Mouse (Mus musculus) hindbrain, embryonic 14.5 days (tissue): ENCODE results near the gene Dnmt1. TPM values are rescaled to one million over a fixed set of nuclear protein-coding genes. Genes with fewer than 3 reads are reported as not detected.

Experiments
- ATAC-seq: fragments of 200-750 bp; cut with Nextera tagmentation; 2 replicates; pipeline ENCODE4 v1.8.0; 2017; ENCODE audit warnings: moderate number of reproducible peaks, mild to moderate bottlenecking, moderate TSS enrichment, moderate library complexity; ENCODE audit not compliant: low FRiP score
- DNase-seq: peaks from one replicate; pipeline ENCODE4 v3.0.0-alpha.2; 2015; ENCODE audit warnings: low spot score
- H3K27ac ChIP-seq: fragments of 300-500 bp; sonication (generic); 2 replicates; pipeline ENCODE4 v1.5.1; 2014; ENCODE audit warnings: mild to moderate bottlenecking, moderate library complexity
- H3K27me3 ChIP-seq: fragments of 300-500 bp; sonication (generic); 2 replicates; pipeline ENCODE4 v1.6.1; 2014; ENCODE audit warnings: mild to moderate bottlenecking, low read length, mixed read lengths; ENCODE audit not compliant: control insufficient read depth, insufficient read depth
- H3K36me3 ChIP-seq: fragments of 300-500 bp; sonication (generic); replicated peaks from 2 replicates; pipeline ENCODE4 v1.6.1; 2014; ENCODE audit not compliant: control insufficient read depth, insufficient read depth
- H3K4me1 ChIP-seq: fragments of 300-500 bp; sonication (generic); replicated peaks from 2 replicates; pipeline ENCODE4 v1.6.1; 2014; ENCODE audit warnings: antibody characterized with exemption, low read length, mixed read lengths; ENCODE audit not compliant: control insufficient read depth, insufficient read depth
- H3K4me2 ChIP-seq: fragments of 300-500 bp; sonication (generic); replicated peaks from 2 replicates; pipeline ENCODE4 v1.6.1; 2014; ENCODE audit warnings: mild to moderate bottlenecking, moderate library complexity
- H3K4me3 ChIP-seq: fragments of 300-500 bp; sonication (generic); replicated peaks from 2 replicates; pipeline ENCODE4 v1.5.1; 2014; ENCODE audit warnings: mild to moderate bottlenecking, low read length
- H3K9ac ChIP-seq: fragments of 300-500 bp; sonication (generic); 2 replicates; pipeline ENCODE4 v1.6.1; 2014
- H3K9me3 ChIP-seq: fragments of 300-500 bp; sonication (generic); 2 replicates; pipeline ENCODE4 v1.6.1; 2016; ENCODE audit warnings: low read length; ENCODE audit not compliant: control insufficient read depth
- WGBS: fragments of 180-500 bp; shearing (Covaris S2); extraction: QIAGEN DNeasy Blood & Tissue Kit; methylation state at CpG from one replicate; pipeline ENCODE4 v1.1.7; 2014; 5-methylcytosine and 5-hydroxymethylcytosine counted together
- polyA plus RNA-seq: library from polyadenylated mRNA; unstranded; fragments of >200 nt; fragmentation: Nextera tagmentation; extraction: Ambion mirVana; gene quantifications from 2 replicates; pipeline ENCODE4 v1.2.1, GENCODE M21; 2014

Gene Dnmt1
- polyA plus RNA-seq, 1 experiment from 2014 or later, result 37.8 TPM

DNA sequence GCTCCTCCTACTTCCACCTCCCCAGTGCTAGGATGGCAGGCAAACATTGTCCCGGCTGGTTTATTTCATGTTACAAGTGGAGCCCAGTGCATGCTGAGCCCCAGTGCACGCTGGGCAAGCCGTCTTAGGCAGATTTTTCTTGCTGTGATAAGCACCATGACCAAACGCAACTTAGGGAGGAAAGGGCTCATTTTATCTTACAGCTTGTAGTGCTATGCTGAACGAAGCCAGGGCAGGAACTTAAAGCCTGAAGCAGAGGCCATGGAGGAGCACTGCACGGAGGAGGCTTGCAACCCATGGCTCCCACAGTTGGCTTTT lies 57.6 kb downstream of the Dnmt1 start:
- Histone ChIP-seq H3K4me2 (no peak overlapping the region), H3K9ac (no peak overlapping the region), H3K36me3 (peaks cover 26% of the 10 kb centered on the region), H3K9me3 (no peaks in the 10 kb centered on the region), H3K27me3 (no peaks in the 10 kb centered on the region), H3K4me1 (peaks cover 7% of the 10 kb centered on the region), H3K4me3 (no peak overlapping the region), H3K27ac (no peak overlapping the region)
- DNase-seq (no peak), ATAC-seq (no peak)
- 42% methylated on average over 6 of the region's 6 CpGs for WGBS

DNA sequence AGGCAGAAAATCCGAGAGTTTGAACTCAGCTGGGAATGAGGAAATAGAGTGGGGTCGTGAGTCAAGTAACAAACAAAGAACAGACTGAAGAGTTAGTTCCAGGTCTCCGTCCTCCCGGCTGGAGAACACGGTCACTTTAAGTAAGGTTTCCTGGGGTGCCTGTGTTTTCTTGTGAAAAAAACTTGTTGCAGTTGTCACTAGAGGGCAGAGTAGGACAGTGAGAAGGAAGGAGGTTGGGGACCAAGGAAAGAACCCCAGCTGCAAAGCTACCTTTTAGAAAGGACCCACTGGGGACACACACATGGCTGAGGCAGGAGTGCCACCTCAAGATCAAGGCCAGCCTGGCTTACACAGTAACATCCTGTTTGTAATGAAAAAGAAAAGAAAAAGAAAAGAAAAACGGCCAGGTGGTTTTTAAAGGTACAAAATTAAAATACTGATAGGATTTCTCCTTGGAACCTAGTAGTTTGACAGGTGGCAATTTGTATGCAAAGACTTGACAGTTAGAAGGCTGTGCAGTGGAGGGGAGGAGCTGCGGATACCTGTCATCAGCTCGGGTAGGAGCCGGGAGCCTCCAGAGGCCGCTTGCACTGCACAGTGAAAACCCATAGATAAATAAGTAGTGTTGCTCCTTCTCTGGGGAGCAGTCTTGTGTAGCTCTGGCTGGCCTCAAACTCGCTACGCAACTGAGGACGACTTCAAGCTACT lies 58.1 kb downstream of the Dnmt1 start:
- peaks cover 9% of the 10 kb centered on the region for H3K4me1 ChIP-seq
- WGBS, result 19% methylated on average over 13 of the region's 13 CpGs
- no peak for ATAC-seq
- no peak overlapping the region for H3K4me3 ChIP-seq
- no peak overlapping the region for H3K4me2 ChIP-seq
- peaks cover 25% of the 10 kb centered on the region for H3K36me3 ChIP-seq
- no peaks in the 10 kb centered on the region for H3K27me3 ChIP-seq
- no peak overlapping the region for H3K27ac ChIP-seq
- peak; percentile 56 for DNase-seq
- no peak overlapping the region for H3K9ac ChIP-seq
- no peaks in the 10 kb centered on the region for H3K9me3 ChIP-seq

DNA sequence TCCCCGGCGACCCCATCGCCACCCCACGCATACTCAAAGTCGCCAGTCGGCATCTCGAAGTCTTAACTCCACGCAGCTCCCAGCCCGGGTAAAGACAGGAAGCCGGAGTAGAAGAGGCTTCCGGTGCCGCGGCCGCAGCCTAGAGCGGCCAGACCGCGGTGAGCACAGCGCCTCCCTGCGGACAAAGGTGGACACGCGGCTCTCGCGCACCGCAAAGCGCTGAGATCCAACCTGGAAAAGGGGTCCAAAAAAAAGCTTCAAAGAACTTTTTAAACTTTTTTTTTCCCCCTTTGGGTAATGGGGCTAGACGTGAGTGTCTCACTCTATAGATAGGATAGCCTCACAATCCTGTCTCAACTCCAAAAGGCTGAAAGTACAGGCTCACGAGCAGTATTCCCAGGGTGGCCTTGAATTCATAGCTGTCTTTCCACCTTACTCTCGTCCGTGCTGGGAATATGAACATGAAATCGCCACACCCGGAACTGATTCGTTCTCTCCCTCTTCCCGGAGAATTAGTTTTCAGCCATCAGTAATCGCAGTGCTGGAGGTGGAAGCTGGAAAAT lies 61.1 kb downstream of the Dnmt1 start, which contains the start of gene Eif3g:
Eif3g (minus strand) TSS at position 113 of the 563 bp plus-strand sequence.
- Histone ChIP-seq H3K9ac (peak within 1 kb of the TSS; percentile 85), H3K9me3 (no peaks in the 10 kb centered on the region), H3K27ac (peak within 1 kb of the TSS; percentile 36), H3K4me2 (peak within 1 kb of the TSS; percentile 87), H3K27me3 (no peaks in the 10 kb centered on the region), H3K4me1 (peaks cover 9% of the 10 kb centered on the region), H3K36me3 (peaks cover 34% of the 10 kb centered on the region), H3K4me3 (peak within 1 kb of the TSS; percentile 90)
- 5% methylated on average over 34 of the region's 34 CpGs for WGBS
- peak; percentile 91 for DNase-seq
- ATAC-seq, result peak; percentile 88

DNA sequence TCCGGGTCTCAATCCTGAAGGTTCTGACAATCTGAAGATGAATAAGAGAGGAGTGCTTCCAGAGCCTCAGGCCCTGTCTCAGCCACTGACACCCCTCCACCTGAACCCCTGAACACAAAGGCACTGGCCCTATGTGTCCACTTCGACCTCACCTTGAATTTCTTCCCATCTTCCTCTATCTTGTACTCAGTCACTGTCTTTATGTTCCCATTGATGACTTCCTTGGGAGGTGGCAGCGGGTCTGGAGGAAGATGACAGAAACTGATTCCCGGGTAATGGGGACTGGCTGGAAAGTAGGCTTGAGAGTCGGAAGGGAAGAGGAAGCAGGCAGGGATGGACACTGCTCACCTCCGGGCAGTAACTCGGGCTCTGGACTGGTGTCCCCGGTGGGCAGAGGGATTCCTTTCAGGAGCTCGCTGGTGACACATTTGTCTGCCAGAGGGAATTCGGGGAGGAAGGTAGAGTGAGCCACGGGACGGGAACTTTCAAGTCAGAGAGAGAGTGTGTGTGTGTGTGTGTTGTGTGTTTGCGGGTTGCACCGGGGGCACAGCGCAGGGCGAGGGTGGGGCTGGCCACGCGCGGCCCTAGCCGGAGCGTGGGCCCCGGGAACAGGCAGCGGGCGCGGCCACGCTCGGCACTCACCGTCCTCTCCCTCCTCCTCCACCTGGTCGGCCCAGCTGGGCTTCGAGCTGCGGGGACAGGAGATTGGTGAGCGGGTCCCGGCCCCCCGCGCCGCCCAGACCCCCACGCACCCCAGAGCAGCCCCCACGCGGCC lies 61.8 kb downstream of the Dnmt1 start:
- peak overlapping the region; percentile 85 for H3K9ac ChIP-seq
- peak overlapping the region; percentile 87 for H3K4me2 ChIP-seq
- H3K27me3 ChIP-seq, result no peaks in the 10 kb centered on the region
- WGBS, result 5% methylated on average over 35 of the region's 39 CpGs
- peaks cover 40% of the 10 kb centered on the region for H3K36me3 ChIP-seq
- DNase-seq, result no peak
- H3K9me3 ChIP-seq, result no peaks in the 10 kb centered on the region
- peak overlapping the region; percentile 36 for H3K27ac ChIP-seq
- H3K4me3 ChIP-seq, result peak overlapping the region; percentile 90
- ATAC-seq, result peak; percentile 72
- H3K4me1 ChIP-seq, result peaks cover 9% of the 10 kb centered on the region

DNA sequence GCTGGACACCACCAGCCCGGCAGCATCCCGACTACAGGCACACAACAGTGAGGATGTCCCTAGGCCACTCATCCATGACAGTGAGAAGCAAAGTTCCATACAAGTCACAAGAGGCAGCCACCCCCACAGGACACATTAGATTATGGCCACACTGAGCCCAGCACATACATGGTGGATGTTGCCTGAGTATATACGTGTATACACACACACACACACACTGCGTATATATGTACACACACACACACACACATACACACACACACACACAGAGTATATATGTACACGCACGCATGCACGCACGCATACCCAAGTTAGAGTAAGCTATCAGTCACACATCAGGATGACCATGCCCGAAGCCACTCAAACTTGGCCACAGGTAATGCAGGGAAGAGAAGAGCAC lies 64.3 kb downstream of the Dnmt1 start:
- WGBS, result 94% methylated on average over 9 of the region's 9 CpGs
- no peak overlapping the region for H3K27ac ChIP-seq

DNA sequence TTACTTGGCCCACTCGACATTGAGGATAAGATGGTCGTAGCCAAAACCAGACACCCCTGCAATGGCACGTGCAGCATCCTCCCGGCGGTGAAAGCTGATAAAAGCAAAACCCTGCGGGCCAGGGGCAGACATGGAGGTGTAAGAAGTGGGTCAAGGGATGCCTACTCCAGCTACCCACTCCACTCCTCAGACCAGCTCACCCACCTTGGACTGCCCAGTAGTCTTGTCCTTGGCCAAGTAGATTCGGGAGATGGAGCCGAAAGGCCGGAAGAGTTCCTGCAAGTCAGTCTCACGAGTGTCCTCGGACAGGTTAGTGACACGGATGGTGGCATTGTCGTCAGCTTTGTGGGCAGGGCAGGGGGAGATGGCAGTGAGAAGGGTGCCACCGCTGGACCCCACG lies 65.1 kb downstream of the Dnmt1 start:
- no peak for DNase-seq
- WGBS, result 93% methylated on average over 15 of the region's 15 CpGs
- H3K4me3 ChIP-seq, result no peak overlapping the region

More for the DNA sequence above, 64.3 kb downstream of the Dnmt1 start:
- no peaks in the 10 kb centered on the region for H3K27me3 ChIP-seq
- DNase-seq (no peak), ATAC-seq (no peak)
- peaks cover 66% of the 10 kb centered on the region for H3K36me3 ChIP-seq
- H3K4me1 ChIP-seq, result peaks cover 9% of the 10 kb centered on the region
- no peak overlapping the region for H3K9ac ChIP-seq
- no peaks in the 10 kb centered on the region for H3K9me3 ChIP-seq
- no peak overlapping the region for H3K4me2 ChIP-seq
- no peak overlapping the region for H3K4me3 ChIP-seq

DNA sequence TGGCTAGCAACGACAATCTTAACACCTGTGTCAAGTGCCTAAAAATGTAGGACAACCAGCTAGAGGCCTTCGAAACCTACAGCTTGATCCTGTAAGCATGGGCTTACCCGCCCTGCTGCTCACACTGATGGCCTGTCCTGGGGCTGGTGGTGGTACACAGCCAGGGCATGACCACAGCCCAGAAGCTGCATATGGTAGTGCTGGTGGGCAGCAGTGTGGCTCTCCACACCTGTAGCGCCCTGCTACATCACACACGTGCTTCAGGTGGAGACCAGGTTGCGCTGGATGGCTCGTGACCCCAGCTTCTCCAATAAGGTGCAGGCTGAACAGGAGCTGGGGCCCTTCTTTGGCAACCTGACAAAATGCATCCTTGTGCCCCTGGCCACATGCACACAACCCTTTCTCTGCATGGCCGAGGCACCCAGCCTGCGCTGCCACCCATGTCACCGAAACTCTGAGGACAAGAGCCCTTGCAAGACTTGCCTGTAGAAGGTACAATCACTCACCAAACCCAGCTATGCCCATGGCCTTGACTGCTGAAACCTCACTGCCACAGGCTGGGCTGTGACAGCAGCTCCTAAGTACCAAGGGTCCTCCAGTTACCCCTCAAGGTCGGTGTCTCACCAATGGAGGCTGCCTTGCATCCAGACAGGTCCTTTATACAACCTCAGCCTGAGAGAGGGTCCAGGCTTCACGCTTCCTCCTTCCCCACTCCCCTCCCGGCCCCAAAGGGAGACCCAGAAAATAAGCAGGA lies 65.9 kb downstream of the Dnmt1 start:
- peaks cover 78% of the 10 kb centered on the region for H3K36me3 ChIP-seq
- DNase-seq (no peak), ATAC-seq (no peak)
- no peaks in the 10 kb centered on the region for H3K9me3 ChIP-seq
- H3K4me3 ChIP-seq, result no peak overlapping the region
- H3K4me1 ChIP-seq, result peaks cover 16% of the 10 kb centered on the region
- H3K9ac ChIP-seq, result no peak overlapping the region
- no peak overlapping the region for H3K27ac ChIP-seq
- H3K4me2 ChIP-seq, result no peak overlapping the region
- H3K27me3 ChIP-seq, result no peaks in the 10 kb centered on the region
- WGBS, result 90% methylated on average over 13 of the region's 13 CpGs

More for the DNA sequence above, 65.1 kb downstream of the Dnmt1 start:
- no peak for ATAC-seq
- Histone ChIP-seq H3K27ac (no peak overlapping the region), H3K27me3 (no peaks in the 10 kb centered on the region), H3K9ac (no peak overlapping the region), H3K9me3 (no peaks in the 10 kb centered on the region), H3K4me2 (no peak overlapping the region), H3K36me3 (peaks cover 73% of the 10 kb centered on the region), H3K4me1 (peaks cover 9% of the 10 kb centered on the region)

DNA sequence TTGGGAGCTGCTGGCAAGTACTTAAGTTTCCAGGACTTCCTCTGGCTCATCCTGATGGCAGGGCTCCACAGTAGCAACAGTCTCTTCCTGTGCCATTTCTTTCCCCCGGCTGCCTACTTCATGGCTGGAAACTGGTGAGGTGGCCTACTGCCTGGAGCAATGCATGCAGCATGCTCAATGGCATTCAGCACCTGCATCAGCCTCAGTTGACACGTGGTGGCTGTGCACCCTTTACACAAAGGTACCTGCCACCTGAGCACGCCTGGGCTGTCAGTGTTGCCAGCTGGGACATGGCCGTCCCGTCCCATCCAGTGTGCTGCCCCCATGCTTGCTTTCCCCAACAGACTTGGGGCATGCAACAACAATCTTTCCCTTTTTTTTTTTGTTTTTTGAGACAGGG lies 66.6 kb downstream of the Dnmt1 start:
- Histone ChIP-seq H3K27ac (no peak overlapping the region), H3K4me1 (peaks cover 19% of the 10 kb centered on the region), H3K4me2 (no peak overlapping the region), H3K9me3 (no peaks in the 10 kb centered on the region), H3K27me3 (no peaks in the 10 kb centered on the region), H3K36me3 (peaks cover 78% of the 10 kb centered on the region), H3K9ac (no peak overlapping the region), H3K4me3 (no peak overlapping the region)
- DNase-seq, result no peak
- no peak for ATAC-seq
- WGBS, result 74% methylated on average over 5 of the region's 5 CpGs

DNA sequence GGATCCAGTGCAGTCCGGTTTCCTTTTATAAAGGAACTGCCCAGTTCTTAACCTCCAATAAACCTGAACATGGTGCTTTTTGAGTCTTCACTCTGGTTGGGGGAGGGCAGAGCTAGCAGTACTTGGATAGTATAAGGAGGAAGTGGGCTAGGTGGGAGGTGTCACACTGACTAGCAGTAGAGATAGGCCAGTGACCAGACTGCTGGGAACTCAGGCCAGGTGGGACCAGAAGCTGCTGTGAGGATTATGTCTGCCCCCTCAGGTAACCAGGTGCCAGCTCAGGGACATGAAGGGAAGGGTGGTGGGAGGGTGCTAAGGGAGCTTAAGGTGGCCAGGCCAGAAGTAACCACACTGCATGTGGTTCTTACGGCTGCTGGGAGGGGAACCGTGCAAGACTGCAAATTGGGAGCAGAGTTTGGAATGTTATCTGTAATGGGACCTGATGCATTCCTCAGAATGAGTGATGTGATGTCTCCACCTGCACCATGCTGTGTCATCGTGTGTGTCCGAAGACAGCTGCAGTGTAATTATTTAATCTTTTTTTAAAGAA lies 67.5 kb downstream of the Dnmt1 start:
- WGBS, result 76% methylated on average over 5 of the region's 5 CpGs
- Histone ChIP-seq H3K9me3 (no peaks in the 10 kb centered on the region), H3K27ac (no peak overlapping the region), H3K4me1 (peaks cover 15% of the 10 kb centered on the region), H3K36me3 (peaks cover 78% of the 10 kb centered on the region), H3K27me3 (no peaks in the 10 kb centered on the region), H3K4me3 (no peak overlapping the region), H3K9ac (no peak overlapping the region), H3K4me2 (no peak overlapping the region)
- DNase-seq (no peak), ATAC-seq (no peak)
